Mouse (Mus musculus): Measurements from ENCODE around the gene Ralgapa2. TPM values are rescaled to one million over a fixed set of nuclear protein-coding genes. Genes with fewer than 3 reads are reported as not detected.

Gene Ralgapa2
- total and polyA plus RNA-seq, 3 experiments, result 9.2 to 9.6 TPM; not detected in 1

GRCm38 (mm10) chr2:146456612-146457011, 55.5 kb downstream of the Ralgapa2 start:
- Histone ChIP-seq H3K27ac (ENCODE audit: control insufficient read depth, low read depth, low read length) (no peak overlapping the region), H3K79me2 (ENCODE audit: control insufficient read depth, insufficient read depth, low read length, poor library complexity) (no peaks in the 10 kb centered on the region), H3K4me3 (ENCODE audit: control insufficient read depth in 1 of 2, insufficient read depth in 1 of 2, low read depth in 2 of 2, low read length in 2 of 2) (no peak overlapping the region), H3K27me3 (ENCODE audit: control insufficient read depth in 1 of 2, insufficient read depth in 2 of 2, low read length in 2 of 2) (no peaks in the 10 kb centered on the region), H3K36me3 (ENCODE audit: control insufficient read depth in 1 of 2, insufficient read depth in 2 of 2, low read length in 2 of 2) (peaks cover 0 to 3% of the 10 kb centered on the region in 2 experiments; a peak in 1 of 4 replicates), H3K4me1 (ENCODE audit: control insufficient read depth in 1 of 2, insufficient read depth in 2 of 2, low read length in 2 of 2) (no peaks in the 10 kb centered on the region), H3K9me3 (replicated peaks; ENCODE audit: insufficient read depth, low read length) (no peaks in the 10 kb centered on the region), H3K9ac (ENCODE audit: control insufficient read depth, low read depth, low read length, poor library complexity, severe bottlenecking) (no peak overlapping the region)
- TF ChIP-seq TBP (IDR thresholded peaks at IDR 0.05; ENCODE audit: low read depth, low read length), result no peak
- TF ChIP-seq EP300 (IDR thresholded peaks at IDR 0.05; ENCODE audit: low read depth in 1 of 2, low read length in 2 of 2), result no peak
- TF ChIP-seq SIN3A (IDR thresholded peaks at IDR 0.05; ENCODE audit: low read length), result no peak
- TF ChIP-seq ZC3H11A (IDR thresholded peaks at IDR 0.05; ENCODE audit: low read depth, low read length), result no peak
- no peak for TF ChIP-seq RAD21 (IDR thresholded peaks at IDR 0.05; ENCODE audit: low read depth, low read length)
- no peak for TF ChIP-seq GATA1 (IDR thresholded peaks at IDR 0.05; ENCODE audit: low read depth, low read length)
- TF ChIP-seq HCFC1 (IDR thresholded peaks at IDR 0.05; ENCODE audit: low read depth, low read length), result no peak
- no peak for TF ChIP-seq MAFK (IDR thresholded peaks at IDR 0.05; ENCODE audit: borderline replicate concordance, low read depth, low read length)
- TF ChIP-seq NRF1 (IDR thresholded peaks at IDR 0.05; ENCODE audit: insufficient read depth, low read depth, low read length, poor library complexity, severe bottlenecking), result no peak
- TF ChIP-seq BHLHE40 (IDR thresholded peaks at IDR 0.05; ENCODE audit: borderline replicate concordance, low read depth, low read length), result no peak
- no peak for TF ChIP-seq USF1 (IDR thresholded peaks at IDR 0.05; ENCODE audit: low read depth, low read length)
- no peak for TF ChIP-seq UBTF (IDR thresholded peaks at IDR 0.05; ENCODE audit: borderline replicate concordance, insufficient read depth, low read depth, low read length)
- no peak for TF ChIP-seq USF2 (IDR thresholded peaks at IDR 0.05; ENCODE audit: borderline replicate concordance in 1 of 2, insufficient read depth in 1 of 2, low read depth in 1 of 2, low read length in 2 of 2)
- no peak for DNase-seq (ENCODE audit: low read depth, low spot score)

GRCm38 (mm10) chr2:146456062-146456461, 56.1 kb downstream of the Ralgapa2 start:
- H3K36me3 ChIP-seq (ENCODE audit: control insufficient read depth in 1 of 2, insufficient read depth in 2 of 2, low read length in 2 of 2), result peaks cover 0 to 3% of the 10 kb centered on the region in 2 experiments; a peak in 1 of 4 replicates
- H3K27me3 ChIP-seq (ENCODE audit: control insufficient read depth in 1 of 2, insufficient read depth in 2 of 2, low read length in 2 of 2), result no peaks in the 10 kb centered on the region
- H3K9me3 ChIP-seq (replicated peaks; ENCODE audit: insufficient read depth, low read length), result no peaks in the 10 kb centered on the region
- no peak for TF ChIP-seq ZMIZ1 (IDR thresholded peaks at IDR 0.05; ENCODE audit: low read depth, low read length)
- TF ChIP-seq CHD1 (IDR thresholded peaks at IDR 0.05; ENCODE audit: low read depth, low read length), result no peak
- no peak for TF ChIP-seq MAFK (IDR thresholded peaks at IDR 0.05; ENCODE audit: borderline replicate concordance, low read depth, low read length)
- TF ChIP-seq KAT2A (conservative IDR thresholded peaks at IDR 0.05; ENCODE audit: low read depth, low read length), result no peak
- no peak for TF ChIP-seq SIN3A (IDR thresholded peaks at IDR 0.05; ENCODE audit: low read length)
- TF ChIP-seq GATA1 (IDR thresholded peaks at IDR 0.05; ENCODE audit: low read depth, low read length), result no peak
- no peak for TF ChIP-seq ETS1 (IDR thresholded peaks at IDR 0.05; ENCODE audit: low read depth, low read length)
- no peak for TF ChIP-seq POLR2AphosphoS5 (IDR thresholded peaks at IDR 0.05; ENCODE audit: borderline replicate concordance, low read depth, low read length)
- TF ChIP-seq MEF2A (IDR thresholded peaks at IDR 0.05; ENCODE audit: extremely low read depth, insufficient replicate concordance, low read depth, low read length, poor library complexity, severe bottlenecking), result no peak
- no peak for TF ChIP-seq HCFC1 (IDR thresholded peaks at IDR 0.05; ENCODE audit: low read depth, low read length)
- no peak for TF ChIP-seq CHD2 (IDR thresholded peaks at IDR 0.05; ENCODE audit: low read length)
- TF ChIP-seq TAL1 (IDR thresholded peaks at IDR 0.05; ENCODE audit: low read length), result no peak
- H3K9ac ChIP-seq (ENCODE audit: control insufficient read depth, low read depth, low read length, poor library complexity, severe bottlenecking), result no peak overlapping the region
- H3K4me1 ChIP-seq (ENCODE audit: control insufficient read depth in 1 of 2, insufficient read depth in 2 of 2, low read length in 2 of 2), result no peaks in the 10 kb centered on the region
- DNase-seq (ENCODE audit: low read depth, low spot score), result no peak
- no peak overlapping the region for H3K27ac ChIP-seq (ENCODE audit: control insufficient read depth, low read depth, low read length)
- no peaks in the 10 kb centered on the region for H3K79me2 ChIP-seq (ENCODE audit: control insufficient read depth, insufficient read depth, low read length, poor library complexity)
- H3K4me3 ChIP-seq (ENCODE audit: control insufficient read depth in 1 of 2, insufficient read depth in 1 of 2, low read depth in 2 of 2, low read length in 2 of 2), result no peak overlapping the region
